Mouse (Mus musculus) neural tube, embryonic 15.5 days (tissue): ENCODE measurements around the gene Rhobtb1. TPM values are rescaled to one million over a fixed set of nuclear protein-coding genes. Genes with fewer than 3 reads are reported as not detected.

Experiments
- ATAC-seq: fragments of 200-750 bp; cut with Nextera tagmentation; 2 replicates; pipeline ENCODE4 v1.8.0; 2017; ENCODE audit warnings: mild to moderate bottlenecking, moderate TSS enrichment, moderate library complexity; ENCODE audit not compliant: low FRiP score
- H3K27ac ChIP-seq: fragments of 300-500 bp; sonication (generic); replicated peaks from 2 replicates; pipeline ENCODE4 v1.5.1; 2015; ENCODE audit warnings: mild to moderate bottlenecking, inconsistent platforms
- H3K27me3 ChIP-seq: fragments of 300-500 bp; sonication (generic); replicated peaks from 2 replicates; pipeline ENCODE4 v1.6.1; 2015; ENCODE audit warnings: inconsistent platforms
- H3K36me3 ChIP-seq: fragments of 300-500 bp; sonication (generic); 2 replicates; pipeline ENCODE4 v1.6.1; 2015; ENCODE audit warnings: inconsistent platforms
- H3K4me1 ChIP-seq: fragments of 300-500 bp; sonication (generic); 2 replicates; pipeline ENCODE4 v1.6.1; 2015; ENCODE audit warnings: inconsistent platforms
- H3K4me2 ChIP-seq: fragments of 300-500 bp; sonication (generic); 2 replicates; pipeline ENCODE4 v1.6.1; 2015; ENCODE audit warnings: inconsistent platforms, mild to moderate bottlenecking, moderate library complexity
- H3K4me3 ChIP-seq: fragments of 300-500 bp; sonication (generic); replicated peaks from 2 replicates; pipeline ENCODE4 v1.5.1; 2015; ENCODE audit warnings: mild to moderate bottlenecking, inconsistent platforms
- H3K9ac ChIP-seq: fragments of 300-500 bp; sonication (generic); replicated peaks from 2 replicates; pipeline ENCODE4 v1.6.1; 2015; ENCODE audit warnings: mild to moderate bottlenecking, inconsistent platforms
- H3K9me3 ChIP-seq: fragments of 300-500 bp; sonication (generic); replicated peaks from 2 replicates; pipeline ENCODE4 v1.6.1; 2016; ENCODE audit warnings: inconsistent platforms
- WGBS: fragments of 180-500 bp; shearing (Covaris S2); methylation state at CpG from one replicate; pipeline ENCODE4 v1.1.7; 2015; ENCODE audit warnings: mixed read lengths; 5-methylcytosine and 5-hydroxymethylcytosine counted together
- polyA plus RNA-seq: library from polyadenylated mRNA; unstranded; fragments of >200 nt; fragmentation: Nextera tagmentation; extraction: Ambion mirVana; gene quantifications from 2 replicates; pipeline ENCODE4 v1.2.1, GENCODE M21; 2015

Gene Rhobtb1
- polyA plus RNA-seq, 1 experiment from 2014 or later = 15.7 TPM

GRCm38 (mm10) chr10:69318514-69318913 is 167.3 kb downstream of the Rhobtb1 start:
- Histone ChIP-seq H3K4me2 (no peak overlapping the region), H3K36me3 (no peaks in the 10 kb centered on the region), H3K27me3 (no peaks in the 10 kb centered on the region), H3K4me1 (peaks cover 8% of the 10 kb centered on the region; the same call in 1 of the 2 replicates), H3K27ac (no peak overlapping the region), H3K9me3 (no peaks in the 10 kb centered on the region), H3K4me3 (no peak overlapping the region), H3K9ac (no peak overlapping the region)
- ATAC-seq = no peak
- 84% methylated on average over 11 of the region's 11 CpGs for WGBS

- ATAC-seq = peak; percentile 61
- 41% methylated on average over 21 of the region's 21 CpGs for WGBS
- Histone ChIP-seq H3K27ac (peak overlapping the region; percentile 23; the same call in 1 of the 2 replicates), H3K4me2 (peak overlapping the region; percentile 35), H3K36me3 (no peaks in the 10 kb centered on the region), H3K9ac (no peak overlapping the region), H3K9me3 (no peaks in the 10 kb centered on the region), H3K4me1 (peaks cover 8% of the 10 kb centered on the region; the same call in 1 of the 2 replicates), H3K4me3 (no peak overlapping the region), H3K27me3 (no peaks in the 10 kb centered on the region)
These were observed 169.7 kb downstream of the Rhobtb1 start for GRCm38 (mm10) chr10:69320667-69321518.

GRCm38 (mm10) chr10:69321519-69322035 is 170.3 kb downstream of the Rhobtb1 start:
- no peaks in the 10 kb centered on the region for H3K9me3 ChIP-seq
- H3K4me2 ChIP-seq = peak overlapping the region; percentile 35
- no peak for ATAC-seq
- H3K27ac ChIP-seq = no peak overlapping the region
- no peak overlapping the region for H3K4me3 ChIP-seq
- H3K9ac ChIP-seq = no peak overlapping the region
- H3K36me3 ChIP-seq = no peaks in the 10 kb centered on the region
- 37% methylated on average over 15 of the region's 15 CpGs for WGBS
- H3K4me1 ChIP-seq = peaks cover 8% of the 10 kb centered on the region; the same call in 1 of the 2 replicates
- no peaks in the 10 kb centered on the region for H3K27me3 ChIP-seq

GRCm38 (mm10) chr10:69323986-69324385 is 172.8 kb downstream of the Rhobtb1 start:
- Histone ChIP-seq H3K4me2 (no peak overlapping the region), H3K27ac (no peak overlapping the region), H3K4me1 (peaks cover 16% of the 10 kb centered on the region), H3K4me3 (no peak overlapping the region), H3K9ac (no peak overlapping the region), H3K36me3 (no peaks in the 10 kb centered on the region), H3K27me3 (no peaks in the 10 kb centered on the region), H3K9me3 (no peaks in the 10 kb centered on the region)
- 79% methylated on average over 13 of the region's 13 CpGs for WGBS
- ATAC-seq = no peak

- WGBS = 90% methylated on average over 7 of the region's 7 CpGs
- no peak overlapping the region for H3K27ac ChIP-seq
These were observed 173.6 kb downstream of the Rhobtb1 start for GRCm38 (mm10) chr10:69324816-69325215.

GRCm38 (mm10) chr10:69326433-69326832 is 175.2 kb downstream of the Rhobtb1 start:
- Histone ChIP-seq H3K27me3 (no peaks in the 10 kb centered on the region), H3K27ac (no peak overlapping the region), H3K36me3 (no peaks in the 10 kb centered on the region), H3K9ac (no peak overlapping the region), H3K4me3 (no peak overlapping the region), H3K4me1 (peaks cover 10% of the 10 kb centered on the region), H3K9me3 (no peaks in the 10 kb centered on the region), H3K4me2 (no peak overlapping the region)
- WGBS = 76% methylated on average over 3 of the region's 3 CpGs
- ATAC-seq = peak; percentile 49; the same call in 1 of the 2 replicates

More at GRCm38 (mm10) chr10:69324816-69325215, 173.6 kb downstream of the Rhobtb1 start:
- no peaks in the 10 kb centered on the region for H3K27me3 ChIP-seq
- peaks cover 16% of the 10 kb centered on the region for H3K4me1 ChIP-seq
- H3K4me3 ChIP-seq = no peak overlapping the region
- ATAC-seq = no peak
- H3K36me3 ChIP-seq = no peaks in the 10 kb centered on the region
- H3K4me2 ChIP-seq = no peak overlapping the region
- no peak overlapping the region for H3K9ac ChIP-seq
- no peaks in the 10 kb centered on the region for H3K9me3 ChIP-seq

GRCm38 (mm10) chr10:69327362-69327761 is 176.1 kb downstream of the Rhobtb1 start:
- H3K9ac ChIP-seq = no peak overlapping the region
- H3K27ac ChIP-seq = no peak overlapping the region
- WGBS = 74% methylated on average over 8 of the region's 8 CpGs
- H3K4me1 ChIP-seq = peaks cover 8% of the 10 kb centered on the region
- H3K36me3 ChIP-seq = no peaks in the 10 kb centered on the region
- ATAC-seq = no peak
- H3K4me2 ChIP-seq = no peak overlapping the region
- no peak overlapping the region for H3K4me3 ChIP-seq
- H3K9me3 ChIP-seq = no peaks in the 10 kb centered on the region
- H3K27me3 ChIP-seq = no peaks in the 10 kb centered on the region

GRCm38 (mm10) chr10:69328029-69328655 is 176.9 kb downstream of the Rhobtb1 start:
- H3K27me3 ChIP-seq = no peaks in the 10 kb centered on the region
- ATAC-seq = no peak
- no peaks in the 10 kb centered on the region for H3K36me3 ChIP-seq
- H3K4me3 ChIP-seq = no peak overlapping the region
- H3K4me1 ChIP-seq = peaks cover 8% of the 10 kb centered on the region
- no peaks in the 10 kb centered on the region for H3K9me3 ChIP-seq
- 84% methylated on average over 12 of the region's 12 CpGs for WGBS
- H3K9ac ChIP-seq = no peak overlapping the region
- H3K4me2 ChIP-seq = no peak overlapping the region
- H3K27ac ChIP-seq = no peak overlapping the region

GRCm38 (mm10) chr10:69328656-69329046 is 177.4 kb downstream of the Rhobtb1 start:
- no peak overlapping the region for H3K4me3 ChIP-seq
- no peak overlapping the region for H3K27ac ChIP-seq
- WGBS = 64% methylated on average over 4 of the region's 4 CpGs
- no peaks in the 10 kb centered on the region for H3K9me3 ChIP-seq
- peaks cover 8% of the 10 kb centered on the region for H3K4me1 ChIP-seq
- no peak for ATAC-seq
- no peaks in the 10 kb centered on the region for H3K27me3 ChIP-seq
- no peak overlapping the region for H3K9ac ChIP-seq
- no peak overlapping the region for H3K4me2 ChIP-seq
- H3K36me3 ChIP-seq = no peaks in the 10 kb centered on the region

GRCm38 (mm10) chr10:69331231-69331630 is 180.0 kb downstream of the Rhobtb1 start:
- Histone ChIP-seq H3K9me3 (no peaks in the 10 kb centered on the region), H3K36me3 (no peaks in the 10 kb centered on the region), H3K27ac (no peak overlapping the region), H3K4me3 (no peak overlapping the region), H3K27me3 (no peaks in the 10 kb centered on the region), H3K4me1 (peaks cover 27% of the 10 kb centered on the region), H3K9ac (no peak overlapping the region), H3K4me2 (no peak overlapping the region)
- WGBS = 91% methylated on average over 6 of the region's 6 CpGs
- ATAC-seq = no peak

GRCm38 (mm10) chr10:69333212-69333611 is 182.0 kb downstream of the Rhobtb1 start:
- no peak for ATAC-seq
- Histone ChIP-seq H3K36me3 (no peaks in the 10 kb centered on the region), H3K27me3 (no peaks in the 10 kb centered on the region), H3K9ac (no peak overlapping the region), H3K4me2 (no peak overlapping the region), H3K4me3 (no peak overlapping the region), H3K9me3 (no peaks in the 10 kb centered on the region), H3K4me1 (peaks cover 26% of the 10 kb centered on the region), H3K27ac (no peak overlapping the region)
- 88% methylated on average over 11 of the region's 11 CpGs for WGBS
